Mouse (Mus musculus) limb, embryonic 14.5 days (tissue): Measurements from ENCODE around the gene Plekha7. TPM values are rescaled to one million over a fixed set of nuclear protein-coding genes. Genes with fewer than 3 reads are reported as not detected.

Experiments used
- ATAC-seq: fragments of 200-750 bp; cut with Nextera tagmentation; 2 replicates; pipeline ENCODE4 v1.8.0; 2017; ENCODE audit warnings: low read depth, moderate number of reproducible peaks, moderate TSS enrichment; ENCODE audit not compliant: low FRiP score
- DNase-seq: peaks from one replicate; pipeline ENCODE4 v3.0.0-alpha.2; 2015; ENCODE audit warnings: low spot score
- H3K27ac ChIP-seq: fragments of 300-500 bp; sonication (generic); replicated peaks from 2 replicates; pipeline ENCODE4 v1.5.1; 2014; ENCODE audit warnings: low read depth, mild to moderate bottlenecking, low read length, moderate library complexity, mixed read lengths
- H3K27me3 ChIP-seq: fragments of 300-500 bp; sonication (generic); 2 replicates; pipeline ENCODE4 v1.6.1; 2014; ENCODE audit warnings: low read length, mixed read lengths; ENCODE audit not compliant: control insufficient read depth, insufficient read depth
- H3K36me3 ChIP-seq: fragments of 300-500 bp; sonication (generic); 2 replicates; pipeline ENCODE4 v1.6.1; 2014; ENCODE audit warnings: mild to moderate bottlenecking, low read length, moderate library complexity, mixed read lengths; ENCODE audit not compliant: control insufficient read depth, insufficient read depth
- H3K4me1 ChIP-seq: fragments of 300-500 bp; sonication (generic); 2 replicates; pipeline ENCODE4 v1.6.1; 2014; ENCODE audit warnings: antibody characterized with exemption, low read length, mixed read lengths; ENCODE audit not compliant: control insufficient read depth, insufficient read depth
- H3K4me2 ChIP-seq: fragments of 300-500 bp; sonication (generic); replicated peaks from 2 replicates; pipeline ENCODE4 v1.6.1; 2014; ENCODE audit warnings: low read depth, mild to moderate bottlenecking, low read length, moderate library complexity; ENCODE audit not compliant: severe bottlenecking
- H3K4me3 ChIP-seq: fragments of 300-500 bp; sonication (generic); replicated peaks from 2 replicates; pipeline ENCODE4 v1.5.1; 2014; ENCODE audit warnings: low read length
- H3K9ac ChIP-seq: fragments of 300-500 bp; sonication (generic); 2 replicates; pipeline ENCODE4 v1.6.1; 2014; ENCODE audit warnings: mild to moderate bottlenecking, low read depth, low read length, moderate library complexity; ENCODE audit not compliant: severe bottlenecking
- H3K9me3 ChIP-seq: fragments of 300-500 bp; sonication (generic); 2 replicates; pipeline ENCODE4 v1.6.1; 2016; ENCODE audit warnings: low read length; ENCODE audit not compliant: control insufficient read depth
- POLR2A ChIP-seq: fragments of 200-500 bp; IDR thresholded peaks from 2 replicates; pipeline ENCODE4 v1.8.0; 2012; ENCODE audit warnings: inconsistent platforms, mild to moderate bottlenecking, moderate library complexity, borderline replicate concordance; ENCODE audit not compliant: insufficient read depth, insufficient read length; ENCODE audit errors: extremely low read depth
- WGBS: fragments of 180-500 bp; shearing (Covaris S2); extraction: QIAGEN DNeasy Blood & Tissue Kit; methylation state at CpG from one replicate; pipeline ENCODE4 v1.1.7; 2014; 5-methylcytosine and 5-hydroxymethylcytosine counted together
- polyA plus RNA-seq, 2 experiments: library from polyadenylated mRNA; depleted of rRNA in 1 of 2; stranded (reverse) in 1 of 2; unstranded in 1 of 2; fragments of >200 nt; fragmentation: Nextera tagmentation in 1 of 2; extraction: Ambion mirVana in 1 of 2; gene quantifications; 2 replicates each; pipeline versions ENCODE4 v1.2.1 to v1.2.3; 2012 to 2014

Plekha7 gene
- polyA plus RNA-seq, 2 experiments, result 9.9 to 14.3 TPM

DNA sequence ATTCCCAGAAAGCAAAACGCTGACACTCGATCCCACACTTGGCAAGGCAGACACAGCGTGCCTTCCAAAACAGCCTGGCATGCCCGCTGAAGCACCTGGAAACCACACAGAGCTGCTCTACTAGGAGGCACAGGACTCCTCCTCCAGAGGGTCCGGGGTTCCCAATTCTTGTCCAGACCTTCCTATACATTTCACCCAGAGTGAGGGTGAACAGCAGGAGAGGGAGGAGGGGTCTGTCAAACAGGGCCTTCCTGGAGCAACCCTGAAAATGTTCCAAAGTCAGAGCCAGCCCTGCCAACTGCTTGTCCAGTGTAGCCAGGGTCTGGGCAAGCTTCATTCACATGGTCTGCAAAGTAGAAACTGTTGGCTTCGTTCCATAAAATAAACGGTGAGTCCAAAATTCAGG, 81.3 kb downstream of the Plekha7 start:
- no peak overlapping the region for H3K4me2 ChIP-seq
- DNase-seq, result no peak
- H3K27ac ChIP-seq, result no peak overlapping the region
- no peak for ATAC-seq
- H3K4me3 ChIP-seq, result no peak overlapping the region
- no peak for TF ChIP-seq POLR2A
- 79% methylated on average over 7 of the region's 7 CpGs for WGBS
- H3K36me3 ChIP-seq, result no peaks in the 10 kb centered on the region
- H3K4me1 ChIP-seq, result 0 out of 2 replicates have a peak, but pooled peaks cover 5% of the 10 kb centered on the region
- no peaks in the 10 kb centered on the region for H3K9me3 ChIP-seq
- H3K27me3 ChIP-seq, result no peaks in the 10 kb centered on the region
- H3K9ac ChIP-seq, result no peak overlapping the region

DNA sequence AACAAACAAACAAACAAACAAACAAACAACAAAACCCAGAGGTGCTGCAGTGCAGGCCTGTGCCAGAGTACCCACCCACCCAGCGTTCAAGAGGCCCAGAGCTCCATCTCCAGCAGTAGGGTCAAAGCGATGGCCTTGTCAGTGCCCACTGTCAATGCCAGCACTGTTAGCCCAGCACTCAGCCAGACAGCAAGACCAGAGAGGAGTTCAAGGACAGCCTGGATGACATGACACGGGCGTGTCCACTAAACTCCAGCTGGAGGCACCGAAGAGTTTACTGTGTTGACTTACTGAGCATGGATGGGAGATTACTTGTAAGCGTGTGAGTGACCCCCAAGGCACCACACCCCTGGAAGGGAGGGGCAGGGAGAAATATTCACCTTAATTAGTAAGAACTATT, 81.9 kb downstream of the Plekha7 start:
- Histone ChIP-seq H3K4me3 (no peak overlapping the region), H3K9ac (no peak overlapping the region), H3K4me1 (0 out of 2 replicates have a peak, but pooled peaks cover 6% of the 10 kb centered on the region), H3K36me3 (no peaks in the 10 kb centered on the region), H3K4me2 (no peak overlapping the region), H3K9me3 (no peaks in the 10 kb centered on the region), H3K27ac (no peak overlapping the region), H3K27me3 (no peaks in the 10 kb centered on the region)
- no peak for DNase-seq
- ATAC-seq, result no peak
- TF ChIP-seq POLR2A, result no peak
- WGBS, result 92% methylated on average over 6 of the region's 6 CpGs

GRCm38 (mm10) chr7:116224543-116224942, 83.6 kb downstream of the Plekha7 start:
- 83% methylated on average over 2 of the region's 2 CpGs for WGBS
- Histone ChIP-seq H3K4me3 (no peak overlapping the region), H3K36me3 (no peaks in the 10 kb centered on the region), H3K4me1 (0 out of 2 replicates have a peak, but pooled peaks cover 6% of the 10 kb centered on the region), H3K4me2 (no peak overlapping the region), H3K9me3 (no peaks in the 10 kb centered on the region), H3K9ac (no peak overlapping the region), H3K27me3 (no peaks in the 10 kb centered on the region), H3K27ac (no peak overlapping the region)
- DNase-seq (no peak), ATAC-seq (no peak)
- no peak for TF ChIP-seq POLR2A

- no peak overlapping the region for H3K9ac ChIP-seq
- H3K36me3 ChIP-seq, result no peaks in the 10 kb centered on the region
- no peak for TF ChIP-seq POLR2A
- no peak overlapping the region for H3K27ac ChIP-seq
- no peak overlapping the region for H3K4me2 ChIP-seq
- H3K27me3 ChIP-seq, result no peaks in the 10 kb centered on the region
- H3K9me3 ChIP-seq, result no peaks in the 10 kb centered on the region
- H3K4me1 ChIP-seq, result 0 out of 2 replicates have a peak, but pooled peaks cover 6% of the 10 kb centered on the region
- WGBS, result 63% methylated on average over 14 of the region's 14 CpGs
- DNase-seq, result no peak
- no peak for ATAC-seq
- H3K4me3 ChIP-seq, result no peak overlapping the region
Observed at GRCm38 (mm10) chr7:116223010-116223783, 85.0 kb downstream of the Plekha7 start.

- TF ChIP-seq POLR2A, result no peak
- H3K27ac ChIP-seq, result no peak overlapping the region
- no peak overlapping the region for H3K4me3 ChIP-seq
- DNase-seq (no peak), ATAC-seq (no peak)
- H3K36me3 ChIP-seq, result no peaks in the 10 kb centered on the region
- H3K27me3 ChIP-seq, result no peaks in the 10 kb centered on the region
- 0 out of 2 replicates have a peak, but pooled peaks cover 6% of the 10 kb centered on the region for H3K4me1 ChIP-seq
- no peak overlapping the region for H3K9ac ChIP-seq
- no peaks in the 10 kb centered on the region for H3K9me3 ChIP-seq
- WGBS, result 56% methylated on average over 8 of the region's 8 CpGs
- no peak overlapping the region for H3K4me2 ChIP-seq
Observed at GRCm38 (mm10) chr7:116222288-116223009, 85.7 kb downstream of the Plekha7 start.
